Mouse (Mus musculus) forebrain, embryonic 13.5 days (tissue): ENCODE results near the gene Vars2. TPM values are rescaled to one million over a fixed set of nuclear protein-coding genes. Genes with fewer than 3 reads are reported as not detected.
A peak's percentile ranks its signal among the peaks of the same experiment; 100 is the strongest.

Experiments
- ATAC-seq: fragments of 200-750 bp; cut with Nextera tagmentation; 2 replicates; pipeline ENCODE4 v1.8.0; 2017
- H3K27ac ChIP-seq: fragments of 300-500 bp; sonication (generic); 2 replicates; pipeline ENCODE4 v1.5.1; 2015; ENCODE audit warnings: inconsistent platforms, mild to moderate bottlenecking, moderate library complexity
- H3K27me3 ChIP-seq: fragments of 300-500 bp; sonication (generic); 2 replicates; pipeline ENCODE4 v1.6.1; 2015; ENCODE audit warnings: mild to moderate bottlenecking, inconsistent platforms
- H3K36me3 ChIP-seq: fragments of 300-500 bp; sonication (generic); 2 replicates; pipeline ENCODE4 v1.6.1; 2015; ENCODE audit warnings: mild to moderate bottlenecking, inconsistent platforms; ENCODE audit not compliant: poor library complexity, severe bottlenecking
- H3K4me1 ChIP-seq: fragments of 300-500 bp; sonication (generic); 2 replicates; pipeline ENCODE4 v1.6.1; 2015; ENCODE audit warnings: inconsistent platforms
- H3K4me2 ChIP-seq: fragments of 300-500 bp; sonication (generic); 2 replicates; pipeline ENCODE4 v1.6.1; 2015; ENCODE audit warnings: inconsistent platforms, mild to moderate bottlenecking, moderate library complexity
- H3K4me3 ChIP-seq: fragments of 300-500 bp; sonication (generic); 2 replicates; pipeline ENCODE4 v1.5.1; 2015; ENCODE audit warnings: mild to moderate bottlenecking, inconsistent platforms
- H3K9ac ChIP-seq: fragments of 300-500 bp; sonication (generic); 2 replicates; pipeline ENCODE4 v1.6.1; 2015; ENCODE audit warnings: mild to moderate bottlenecking, inconsistent platforms
- H3K9me3 ChIP-seq: fragments of 300-500 bp; sonication (generic); replicated peaks from 2 replicates; pipeline ENCODE4 v1.6.1; 2016; ENCODE audit warnings: inconsistent platforms
- WGBS: fragments of 180-500 bp; shearing (Covaris S2); methylation state at CpG from one replicate; pipeline ENCODE4 v1.1.7; 2015; 5-methylcytosine and 5-hydroxymethylcytosine counted together
- polyA plus RNA-seq: library from polyadenylated mRNA; unstranded; fragments of >200 nt; fragmentation: Nextera tagmentation; extraction: Ambion mirVana; gene quantifications from 2 replicates; pipeline ENCODE4 v1.2.1, GENCODE M21; 2015

The Vars2 gene
- polyA plus RNA-seq, 1 experiment from 2014 or later = 12.7 TPM

DNA sequence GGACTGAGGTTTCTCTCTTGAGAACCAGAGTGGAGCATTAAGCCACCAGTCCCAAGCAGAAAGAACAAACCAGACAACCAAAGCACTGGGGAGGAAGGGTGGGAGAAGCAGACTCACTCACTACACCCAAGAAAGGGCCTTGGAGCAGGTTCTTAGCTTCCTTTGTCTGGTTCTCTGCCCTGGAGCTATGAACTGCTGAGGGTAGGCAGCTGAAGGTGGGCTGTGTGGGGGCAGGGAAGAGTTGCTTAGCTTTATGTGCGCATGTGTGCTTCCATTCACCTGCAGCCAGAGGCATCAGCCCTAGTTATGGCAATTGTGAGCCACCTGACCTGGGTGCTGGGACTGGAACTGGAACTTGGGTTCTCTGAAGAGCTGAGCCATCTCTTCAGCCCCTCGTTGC lies 14.3 kb downstream of the Vars2 start:
- no peak for ATAC-seq
- H3K27me3 ChIP-seq = no peaks in the 10 kb centered on the region
- H3K9ac ChIP-seq = no peak overlapping the region
- H3K4me1 ChIP-seq = no peaks in the 10 kb centered on the region
- no peaks in the 10 kb centered on the region for H3K9me3 ChIP-seq
- H3K4me3 ChIP-seq = no peak overlapping the region
- H3K4me2 ChIP-seq = no peak overlapping the region
- H3K27ac ChIP-seq = no peak overlapping the region
- WGBS = 83% methylated on average over 2 of the region's 2 CpGs
- H3K36me3 ChIP-seq = peaks cover 35% of the 10 kb centered on the region

DNA sequence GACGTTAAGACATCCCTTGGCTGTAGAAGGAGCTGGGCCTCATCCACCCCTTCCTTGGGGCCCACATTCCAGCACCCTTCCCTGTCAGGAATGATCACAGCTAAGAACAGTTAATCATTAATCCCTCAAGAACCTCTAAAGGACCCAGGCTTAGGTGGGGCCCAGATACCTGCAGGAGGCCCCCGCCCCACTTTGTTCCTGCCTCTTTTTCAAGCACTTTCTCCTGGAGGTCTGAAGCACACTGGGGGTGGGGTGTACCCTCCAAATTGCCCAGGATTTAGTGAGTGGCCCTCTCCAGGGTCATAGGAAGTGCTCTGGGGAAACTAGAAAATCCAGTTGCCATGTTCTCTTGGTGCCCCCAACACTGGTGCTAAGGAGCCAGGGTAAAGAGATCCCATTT lies 18.0 kb downstream of the Vars2 start:
- Histone ChIP-seq H3K9me3 (no peaks in the 10 kb centered on the region), H3K36me3 (no peaks in the 10 kb centered on the region), H3K4me3 (no peak overlapping the region), H3K9ac (no peak overlapping the region), H3K4me1 (no peaks in the 10 kb centered on the region), H3K27me3 (no peaks in the 10 kb centered on the region; the same call in 1 of the 2 replicates), H3K4me2 (no peak overlapping the region), H3K27ac (no peak overlapping the region)
- WGBS = 72% methylated on average over 2 of the region's 2 CpGs
- no peak for ATAC-seq

DNA sequence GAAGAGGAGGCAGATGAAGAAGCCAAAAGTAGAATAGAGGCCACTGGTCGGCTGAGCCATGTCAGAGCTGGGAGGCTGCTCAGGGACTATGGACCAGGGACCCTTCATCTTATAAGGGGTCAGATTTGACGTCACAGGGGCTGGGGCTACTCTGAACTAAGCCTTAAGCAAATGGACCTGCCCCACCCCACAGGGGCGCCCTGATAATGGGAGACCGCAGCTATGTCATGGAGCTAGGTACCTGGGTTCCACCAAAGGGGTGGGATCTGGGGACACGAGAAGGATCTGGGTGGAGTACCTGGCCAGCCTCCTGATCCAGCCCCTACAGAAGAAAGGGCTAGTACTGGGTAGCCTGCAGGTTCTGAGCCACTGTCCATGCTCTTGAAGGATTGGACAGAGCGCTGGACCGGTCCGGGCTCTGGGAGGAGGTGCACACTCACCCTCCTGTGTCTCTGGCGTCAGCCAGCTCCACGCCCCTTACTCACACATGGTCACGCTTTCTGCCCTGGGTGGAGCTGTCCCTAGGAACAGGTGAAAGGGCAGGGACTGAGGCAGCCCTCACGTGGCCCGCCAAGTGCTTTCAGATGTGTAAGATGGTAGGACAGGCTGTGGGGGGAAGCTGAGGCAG lies 23.7 kb downstream of the Vars2 start, which contains the start of gene Mucl3:
Mucl3 (minus strand) TSS at position 87 of the 628 bp plus-strand sequence.
- H3K27ac ChIP-seq = no peak within 1 kb of the TSS
- no peak within 1 kb of the TSS for H3K4me3 ChIP-seq
- H3K4me2 ChIP-seq = no peak within 1 kb of the TSS
- 76% methylated on average over 13 of the region's 13 CpGs for WGBS
- H3K27me3 ChIP-seq = no peaks in the 10 kb centered on the region; the same call in 1 of the 2 replicates
- no peak within 1 kb of the TSS for H3K9ac ChIP-seq
- no peaks in the 10 kb centered on the region for H3K36me3 ChIP-seq
- no peaks in the 10 kb centered on the region for H3K4me1 ChIP-seq
- no peaks in the 10 kb centered on the region for H3K9me3 ChIP-seq
- no peak for ATAC-seq

DNA sequence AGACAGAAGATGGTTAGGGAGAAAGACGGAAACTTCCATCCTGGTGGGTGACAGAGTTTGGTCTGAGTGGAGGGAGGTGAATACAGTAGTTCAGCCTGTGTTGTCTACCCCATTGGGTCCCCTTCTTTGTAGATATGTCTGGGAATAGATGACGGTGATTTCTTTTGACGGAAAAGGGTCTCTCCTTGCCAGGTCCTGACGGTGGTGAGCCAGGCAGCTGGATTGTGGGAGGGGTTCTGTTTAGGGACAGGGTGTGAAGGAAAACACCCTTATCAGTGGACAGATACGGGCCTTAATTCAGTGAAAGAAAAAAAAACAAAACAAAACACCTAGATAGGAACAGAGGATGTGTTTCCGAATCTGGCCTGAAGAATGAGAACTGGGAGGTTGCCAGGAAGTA lies 28.0 kb downstream of the Vars2 start:
- Histone ChIP-seq H3K27ac (no peak overlapping the region), H3K4me1 (no peaks in the 10 kb centered on the region), H3K4me3 (no peak overlapping the region), H3K4me2 (no peak overlapping the region), H3K27me3 (no peaks in the 10 kb centered on the region), H3K36me3 (no peaks in the 10 kb centered on the region), H3K9me3 (no peaks in the 10 kb centered on the region), H3K9ac (no peak overlapping the region)
- no peak for ATAC-seq
- 86% methylated on average over 6 of the region's 6 CpGs for WGBS

DNA sequence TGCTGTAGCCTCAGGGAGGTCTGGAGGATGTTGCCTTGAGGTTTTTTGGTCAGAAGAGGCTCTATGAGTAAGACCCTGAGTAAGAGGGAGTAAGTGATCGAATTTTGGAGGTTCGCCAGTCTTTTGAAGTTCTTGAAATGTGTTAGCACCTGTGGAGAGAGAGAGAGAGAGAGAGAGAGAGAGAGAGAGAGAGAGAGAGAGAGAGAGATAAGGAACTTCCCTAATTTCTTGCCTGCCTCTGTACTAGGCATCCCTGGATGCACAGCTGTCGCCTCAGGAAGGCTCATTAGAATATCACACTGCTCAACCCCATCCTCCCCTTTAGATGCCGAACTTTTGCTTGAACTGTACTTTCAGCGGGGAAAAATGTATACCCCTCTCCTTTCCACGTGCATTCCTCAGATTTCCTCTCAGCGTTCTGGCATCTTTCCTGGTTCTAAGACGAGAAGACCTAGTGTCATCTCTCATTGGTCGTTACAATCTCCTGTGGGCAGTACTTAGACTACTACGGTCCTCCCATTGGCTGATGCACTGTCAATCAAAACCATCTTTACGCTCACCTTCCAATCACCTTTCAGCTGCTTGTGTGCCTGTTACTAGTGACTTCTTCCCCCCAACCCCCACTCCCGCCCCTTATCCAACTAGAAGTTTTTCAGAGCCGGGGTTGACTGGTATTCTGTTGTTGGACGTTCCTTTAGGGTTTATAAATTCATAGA lies 28.8 kb downstream of the Vars2 start:
- Histone ChIP-seq H3K36me3 (no peaks in the 10 kb centered on the region), H3K27me3 (no peaks in the 10 kb centered on the region), H3K27ac (no peak overlapping the region), H3K4me2 (peak overlapping the region; percentile 22; the same call in 1 of the 2 replicates), H3K4me1 (0 out of 2 replicates have a peak, but pooled peaks cover 2% of the 10 kb centered on the region), H3K9ac (no peak overlapping the region), H3K9me3 (no peaks in the 10 kb centered on the region), H3K4me3 (no peak overlapping the region)
- 34% methylated on average over 14 of the region's 14 CpGs for WGBS
- peak; percentile 78 for ATAC-seq

DNA sequence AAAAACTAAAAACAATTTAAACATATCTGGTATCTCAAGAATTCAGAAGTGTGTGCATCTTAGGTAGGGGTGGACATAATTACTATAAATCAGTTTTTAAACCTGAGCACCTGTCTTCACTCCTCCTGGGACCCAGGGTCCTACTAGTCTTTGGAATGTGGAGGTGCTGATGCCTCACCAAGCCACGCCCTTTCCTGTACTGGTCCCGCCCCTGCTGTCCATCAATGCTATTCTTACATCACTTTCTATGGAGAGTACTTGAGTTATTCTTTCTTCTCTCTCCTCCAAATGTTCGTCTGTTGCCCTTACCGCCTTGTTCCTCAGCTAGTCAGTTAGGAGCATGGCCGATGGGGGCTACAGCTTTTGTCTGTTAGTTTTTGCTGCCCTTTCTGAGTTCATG lies 31.0 kb downstream of the Vars2 start:
- Histone ChIP-seq H3K27me3 (no peaks in the 10 kb centered on the region), H3K9me3 (no peaks in the 10 kb centered on the region), H3K9ac (no peak overlapping the region), H3K4me2 (no peak overlapping the region), H3K4me3 (no peak overlapping the region), H3K4me1 (0 out of 2 replicates have a peak, but pooled peaks cover 2% of the 10 kb centered on the region), H3K36me3 (no peaks in the 10 kb centered on the region), H3K27ac (no peak overlapping the region)
- no peak for ATAC-seq
- 27% methylated on average over 5 of the region's 5 CpGs for WGBS

DNA sequence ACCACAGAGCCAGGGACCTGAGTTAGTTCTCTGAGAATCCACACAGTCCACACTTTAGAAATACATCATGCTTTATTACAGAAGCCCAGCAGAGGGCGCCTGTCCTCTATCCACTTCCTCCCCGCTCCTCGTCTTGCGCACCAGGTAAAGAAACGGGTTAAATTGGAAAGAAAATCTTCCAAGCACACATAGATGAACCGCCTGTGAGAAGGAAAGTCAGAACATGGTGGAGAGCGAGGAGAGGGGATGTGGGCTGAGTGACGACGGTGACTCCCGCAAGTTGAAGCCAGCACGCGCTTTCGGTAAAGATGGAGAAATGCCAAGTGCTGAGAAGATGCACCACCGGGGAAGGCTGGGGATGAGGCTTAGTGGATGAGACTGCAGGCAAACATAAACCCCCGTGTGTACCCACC lies 31.7 kb downstream of the Vars2 start:
- no peaks in the 10 kb centered on the region for H3K36me3 ChIP-seq
- H3K27me3 ChIP-seq = no peaks in the 10 kb centered on the region
- no peaks in the 10 kb centered on the region for H3K9me3 ChIP-seq
- peak overlapping the region; percentile 72 for H3K4me2 ChIP-seq
- peak overlapping the region; percentile 42 for H3K4me3 ChIP-seq
- no peak overlapping the region for H3K27ac ChIP-seq
- H3K4me1 ChIP-seq = 0 out of 2 replicates have a peak, but pooled peaks cover 2% of the 10 kb centered on the region
- 3% methylated on average over 15 of the region's 15 CpGs for WGBS
- peak; percentile 77 for ATAC-seq
- peak overlapping the region; percentile 55 for H3K9ac ChIP-seq

DNA sequence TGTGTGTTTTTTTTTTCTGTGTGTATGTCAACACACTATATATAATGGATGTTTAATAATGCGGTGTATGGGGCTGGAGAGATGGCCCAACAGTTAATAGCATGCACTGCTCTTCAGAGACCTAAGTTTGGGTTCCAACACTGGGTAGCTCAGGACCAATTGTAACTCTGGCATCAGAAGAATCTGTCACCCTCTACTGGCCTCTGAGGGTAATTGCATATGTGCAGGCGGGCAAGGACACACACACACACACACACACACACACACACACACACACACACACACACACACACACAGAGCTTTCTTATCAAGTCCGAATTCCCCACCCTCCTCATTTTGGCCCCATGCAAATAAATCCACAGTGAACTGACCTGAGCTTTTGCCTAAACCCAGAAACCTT lies 32.2 kb downstream of the Vars2 start:
- Histone ChIP-seq H3K36me3 (no peaks in the 10 kb centered on the region), H3K27me3 (no peaks in the 10 kb centered on the region), H3K9ac (no peak overlapping the region), H3K4me3 (no peak overlapping the region), H3K4me2 (no peak overlapping the region), H3K9me3 (no peaks in the 10 kb centered on the region), H3K27ac (no peak overlapping the region), H3K4me1 (0 out of 2 replicates have a peak, but pooled peaks cover 2% of the 10 kb centered on the region)
- WGBS = 79% methylated on average over 3 of the region's 3 CpGs
- ATAC-seq = no peak

DNA sequence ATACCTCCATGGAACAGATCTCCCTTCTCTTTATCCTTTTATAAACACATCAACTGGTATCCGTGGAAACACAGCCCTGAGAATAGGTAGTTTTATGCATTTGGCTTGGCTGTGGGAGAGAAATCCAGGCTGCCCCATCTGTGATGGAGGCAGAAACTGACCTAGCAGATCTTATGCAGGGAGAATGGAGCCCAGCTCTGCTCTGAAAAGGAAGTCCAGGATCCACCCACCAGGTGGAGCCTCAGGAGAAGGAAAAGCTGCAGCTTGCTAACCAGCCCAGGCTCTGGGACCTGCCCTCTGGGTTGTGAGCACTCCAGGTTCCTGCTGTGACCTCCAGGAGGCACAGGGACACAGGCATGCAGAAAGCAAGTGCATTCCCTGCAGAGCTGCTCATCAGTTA lies 33.4 kb downstream of the Vars2 start:
- H3K27ac ChIP-seq = no peak overlapping the region
- no peak overlapping the region for H3K9ac ChIP-seq
- H3K9me3 ChIP-seq = no peaks in the 10 kb centered on the region
- no peak overlapping the region for H3K4me3 ChIP-seq
- no peaks in the 10 kb centered on the region for H3K27me3 ChIP-seq
- ATAC-seq = no peak
- H3K4me1 ChIP-seq = 0 out of 2 replicates have a peak, but pooled peaks cover 2% of the 10 kb centered on the region
- 14% methylated on average over 1 of the region's 1 CpGs for WGBS
- no peak overlapping the region for H3K4me2 ChIP-seq
- H3K36me3 ChIP-seq = no peaks in the 10 kb centered on the region

DNA sequence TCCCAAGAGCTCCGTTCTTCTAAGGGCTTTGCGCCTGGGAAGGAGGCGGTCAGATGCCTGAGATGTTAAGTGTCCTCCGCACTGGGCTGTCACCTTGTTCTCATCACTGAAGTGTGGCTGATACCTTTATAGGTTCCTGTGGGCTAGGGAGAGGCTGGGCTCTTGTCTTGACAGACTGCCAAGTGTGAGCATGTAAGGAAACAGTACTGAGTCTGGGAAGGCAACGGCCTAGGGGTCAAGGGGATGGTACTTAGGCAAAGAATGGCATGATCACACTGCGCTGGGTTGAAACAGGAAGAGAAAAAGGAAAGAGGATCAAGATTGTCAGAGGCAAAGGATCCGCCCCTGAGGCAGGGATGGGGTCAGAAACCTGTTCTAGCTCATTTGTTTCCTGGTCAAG lies 40.9 kb downstream of the Vars2 start, which contains the start of gene Gm9573:
Gm9573 (minus strand) TSS at position 101 of the 400 bp plus-strand sequence.
- H3K4me3 ChIP-seq = no peak within 1 kb of the TSS
- H3K4me2 ChIP-seq = no peak within 1 kb of the TSS
- H3K27me3 ChIP-seq = no peaks in the 10 kb centered on the region
- no peak within 1 kb of the TSS for H3K27ac ChIP-seq
- H3K9me3 ChIP-seq = no peaks in the 10 kb centered on the region
- H3K4me1 ChIP-seq = no peaks in the 10 kb centered on the region
- H3K36me3 ChIP-seq = no peaks in the 10 kb centered on the region
- WGBS = 93% methylated on average over 7 of the region's 7 CpGs
- H3K9ac ChIP-seq = no peak within 1 kb of the TSS
- ATAC-seq = no peak

DNA sequence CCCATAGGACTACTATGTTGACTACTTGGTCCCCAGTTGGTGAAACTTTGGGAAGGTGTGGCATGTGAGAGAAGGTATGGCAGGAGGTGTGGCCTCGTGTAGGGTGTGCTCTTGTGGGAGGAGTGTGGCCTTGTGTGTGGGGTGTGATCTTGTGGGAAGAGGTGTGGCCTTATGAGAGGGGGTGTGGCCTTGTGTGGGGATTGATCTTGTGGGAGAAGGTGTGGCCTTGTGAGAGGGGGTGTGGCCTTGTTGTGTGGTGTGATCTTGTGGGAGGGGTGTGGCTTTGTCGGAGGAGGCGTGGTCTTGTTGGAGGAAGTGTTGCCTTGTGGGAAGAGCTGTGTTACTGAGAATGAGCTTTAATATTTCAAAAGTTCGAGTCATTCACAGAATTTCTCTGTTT lies 50.3 kb downstream of the Vars2 start:
- Histone ChIP-seq H3K27ac (no peak overlapping the region), H3K4me3 (no peak overlapping the region), H3K4me1 (no peaks in the 10 kb centered on the region), H3K9ac (no peak overlapping the region), H3K36me3 (no peaks in the 10 kb centered on the region), H3K27me3 (no peaks in the 10 kb centered on the region), H3K9me3 (no peaks in the 10 kb centered on the region), H3K4me2 (no peak overlapping the region)
- WGBS = 82% methylated on average over 4 of the region's 4 CpGs
- no peak for ATAC-seq
